Mouse (Mus musculus): ENCODE data around the gene Rhobtb1. TPM values are rescaled to one million over a fixed set of nuclear protein-coding genes. Genes with fewer than 3 reads are reported as not detected.

Rhobtb1 gene
- polyA plus RNA-seq, 1 experiment: not detected

GRCm38 (mm10) chr10:69324816-69325215 is 173.6 kb downstream of the Rhobtb1 start:
- TF ChIP-seq GATA1 (IDR thresholded peaks at IDR 0.05; ENCODE audit: low read length): no peak

GRCm38 (mm10) chr10:69326433-69326832 is 175.2 kb downstream of the Rhobtb1 start:
- no peak for TF ChIP-seq GATA1 (IDR thresholded peaks at IDR 0.05; ENCODE audit: low read length)

- TF ChIP-seq GATA1 (IDR thresholded peaks at IDR 0.05; ENCODE audit: low read length): no peak
These were observed 176.1 kb downstream of the Rhobtb1 start for GRCm38 (mm10) chr10:69327362-69327761.

GRCm38 (mm10) chr10:69328029-69328655 is 176.9 kb downstream of the Rhobtb1 start:
- TF ChIP-seq GATA1 (IDR thresholded peaks at IDR 0.05; ENCODE audit: low read length): no peak

- no peak for TF ChIP-seq GATA1 (IDR thresholded peaks at IDR 0.05; ENCODE audit: low read length)
These were observed 177.4 kb downstream of the Rhobtb1 start for GRCm38 (mm10) chr10:69328656-69329046.

GRCm38 (mm10) chr10:69331231-69331630 is 180.0 kb downstream of the Rhobtb1 start:
- no peak for TF ChIP-seq GATA1 (IDR thresholded peaks at IDR 0.05; ENCODE audit: low read length)

GRCm38 (mm10) chr10:69333212-69333611 is 182.0 kb downstream of the Rhobtb1 start:
- no peak for TF ChIP-seq GATA1 (IDR thresholded peaks at IDR 0.05; ENCODE audit: low read length)

GRCm38 (mm10) chr10:69334271-69335194 is 183.3 kb downstream of the Rhobtb1 start:
- TF ChIP-seq GATA1 (IDR thresholded peaks at IDR 0.05; ENCODE audit: low read length): no peak

- TF ChIP-seq GATA1 (IDR thresholded peaks at IDR 0.05; ENCODE audit: low read length): no peak
These were observed 183.9 kb downstream of the Rhobtb1 start for GRCm38 (mm10) chr10:69335195-69335536.

GRCm38 (mm10) chr10:69335611-69336010 is 184.4 kb downstream of the Rhobtb1 start:
- no peak for TF ChIP-seq GATA1 (IDR thresholded peaks at IDR 0.05; ENCODE audit: low read length)

- no peak for TF ChIP-seq GATA1 (IDR thresholded peaks at IDR 0.05; ENCODE audit: low read length)
These were observed 185.0 kb downstream of the Rhobtb1 start for GRCm38 (mm10) chr10:69336219-69336618.

GRCm38 (mm10) chr10:69340001-69340400 is 188.8 kb downstream of the Rhobtb1 start:
- no peak for TF ChIP-seq GATA1 (IDR thresholded peaks at IDR 0.05; ENCODE audit: low read length)

Other genes with a start within 250 kb of the Rhobtb1 start
- gene A930033H14Rik, start 61.7 kb downstream of the Rhobtb1 start, polyA plus RNA-seq (2012): not detected in 2 replicates
- gene Cdk1, start 201.5 kb downstream of the Rhobtb1 start, polyA plus RNA-seq (2012): 44.8 and 44.9 TPM in 2 replicates
- gene Ank3, start 247.3 kb downstream of the Rhobtb1 start, polyA plus RNA-seq (2012): not detected in 2 replicates

Measured in G1E-ER4 (cell line).